Mouse (Mus musculus) limb, embryonic 14.5 days (tissue): ENCODE results near the gene Col4a3bp. TPM values are rescaled to one million over a fixed set of nuclear protein-coding genes. Genes with fewer than 3 reads are reported as not detected.

Source experiments
- ATAC-seq: fragments of 200-750 bp; cut with Nextera tagmentation; 2 replicates; pipeline ENCODE4 v1.8.0; 2017; ENCODE audit warnings: low read depth, moderate number of reproducible peaks, moderate TSS enrichment; ENCODE audit not compliant: low FRiP score
- DNase-seq: peaks from one replicate; pipeline ENCODE4 v3.0.0-alpha.2; 2015; ENCODE audit warnings: low spot score
- H3K27ac ChIP-seq: fragments of 300-500 bp; sonication (generic); replicated peaks from 2 replicates; pipeline ENCODE4 v1.5.1; 2014; ENCODE audit warnings: low read depth, mild to moderate bottlenecking, low read length, moderate library complexity, mixed read lengths
- H3K27me3 ChIP-seq: fragments of 300-500 bp; sonication (generic); 2 replicates; pipeline ENCODE4 v1.6.1; 2014; ENCODE audit warnings: low read length, mixed read lengths; ENCODE audit not compliant: control insufficient read depth, insufficient read depth
- H3K36me3 ChIP-seq: fragments of 300-500 bp; sonication (generic); 2 replicates; pipeline ENCODE4 v1.6.1; 2014; ENCODE audit warnings: mild to moderate bottlenecking, low read length, moderate library complexity, mixed read lengths; ENCODE audit not compliant: control insufficient read depth, insufficient read depth
- H3K4me1 ChIP-seq: fragments of 300-500 bp; sonication (generic); 2 replicates; pipeline ENCODE4 v1.6.1; 2014; ENCODE audit warnings: antibody characterized with exemption, low read length, mixed read lengths; ENCODE audit not compliant: control insufficient read depth, insufficient read depth
- H3K4me2 ChIP-seq: fragments of 300-500 bp; sonication (generic); replicated peaks from 2 replicates; pipeline ENCODE4 v1.6.1; 2014; ENCODE audit warnings: low read depth, mild to moderate bottlenecking, low read length, moderate library complexity; ENCODE audit not compliant: severe bottlenecking
- H3K4me3 ChIP-seq: fragments of 300-500 bp; sonication (generic); replicated peaks from 2 replicates; pipeline ENCODE4 v1.5.1; 2014; ENCODE audit warnings: low read length
- H3K9ac ChIP-seq: fragments of 300-500 bp; sonication (generic); 2 replicates; pipeline ENCODE4 v1.6.1; 2014; ENCODE audit warnings: mild to moderate bottlenecking, low read depth, low read length, moderate library complexity; ENCODE audit not compliant: severe bottlenecking
- H3K9me3 ChIP-seq: fragments of 300-500 bp; sonication (generic); 2 replicates; pipeline ENCODE4 v1.6.1; 2016; ENCODE audit warnings: low read length; ENCODE audit not compliant: control insufficient read depth
- POLR2A ChIP-seq: fragments of 200-500 bp; IDR thresholded peaks from 2 replicates; pipeline ENCODE4 v1.8.0; 2012; ENCODE audit warnings: inconsistent platforms, mild to moderate bottlenecking, moderate library complexity, borderline replicate concordance; ENCODE audit not compliant: insufficient read depth, insufficient read length; ENCODE audit errors: extremely low read depth
- WGBS: fragments of 180-500 bp; shearing (Covaris S2); extraction: QIAGEN DNeasy Blood & Tissue Kit; methylation state at CpG from one replicate; pipeline ENCODE4 v1.1.7; 2014; 5-methylcytosine and 5-hydroxymethylcytosine counted together
- polyA plus RNA-seq, 2 experiments: library from polyadenylated mRNA; depleted of rRNA in 1 of 2; stranded (reverse) in 1 of 2; unstranded in 1 of 2; fragments of >200 nt; fragmentation: Nextera tagmentation in 1 of 2; extraction: Ambion mirVana in 1 of 2; gene quantifications; 2 replicates each; pipeline versions ENCODE4 v1.2.1 to v1.2.3; 2012 to 2014

Col4a3bp gene
- polyA plus RNA-seq, 2 experiments: 10.4 to 19.8 TPM

- DNase-seq (no peak), ATAC-seq (no peak)
- no peak overlapping the region for H3K9ac ChIP-seq
- no peaks in the 10 kb centered on the region for H3K27me3 ChIP-seq
- no peak overlapping the region for H3K4me3 ChIP-seq
- no peaks in the 10 kb centered on the region for H3K36me3 ChIP-seq
- no peak overlapping the region for H3K27ac ChIP-seq
- no peak overlapping the region for H3K4me2 ChIP-seq
- WGBS: 53% methylated on average over 1 of the region's 1 CpGs
- no peak for TF ChIP-seq POLR2A
- no peaks in the 10 kb centered on the region for H3K4me1 ChIP-seq
- H3K9me3 ChIP-seq: no peaks in the 10 kb centered on the region
Measured at GRCm38 (mm10) chr13:96677071-96677470, 134.7 kb downstream of the Col4a3bp start.

GRCm38 (mm10) chr13:96678616-96679015 is 136.2 kb downstream of the Col4a3bp start:
- DNase-seq: no peak
- Histone ChIP-seq H3K27me3 (no peaks in the 10 kb centered on the region), H3K9ac (no peak overlapping the region), H3K4me2 (no peak overlapping the region), H3K9me3 (no peaks in the 10 kb centered on the region), H3K36me3 (no peaks in the 10 kb centered on the region), H3K4me1 (no peaks in the 10 kb centered on the region), H3K27ac (no peak overlapping the region), H3K4me3 (no peak overlapping the region)
- no peak for TF ChIP-seq POLR2A
- ATAC-seq: no peak
- 82% methylated on average over 6 of the region's 6 CpGs for WGBS

- Histone ChIP-seq H3K27me3 (no peaks in the 10 kb centered on the region), H3K4me3 (no peak overlapping the region), H3K9ac (no peak overlapping the region), H3K9me3 (no peaks in the 10 kb centered on the region), H3K4me2 (no peak overlapping the region), H3K27ac (no peak overlapping the region), H3K36me3 (no peaks in the 10 kb centered on the region), H3K4me1 (no peaks in the 10 kb centered on the region)
- no peak for TF ChIP-seq POLR2A
- no peak for DNase-seq
- WGBS: 82% methylated on average over 9 of the region's 9 CpGs
- ATAC-seq: no peak
Measured at GRCm38 (mm10) chr13:96680163-96681087, 138.0 kb downstream of the Col4a3bp start.

- Histone ChIP-seq H3K4me1 (no peaks in the 10 kb centered on the region), H3K36me3 (no peaks in the 10 kb centered on the region), H3K9ac (no peak overlapping the region), H3K27me3 (no peaks in the 10 kb centered on the region), H3K4me3 (no peak overlapping the region), H3K4me2 (no peak overlapping the region), H3K27ac (no peak overlapping the region), H3K9me3 (no peaks in the 10 kb centered on the region)
- ATAC-seq: no peak
- no peak for TF ChIP-seq POLR2A
- DNase-seq: no peak
Measured at GRCm38 (mm10) chr13:96681088-96681620, 138.7 kb downstream of the Col4a3bp start.

DNA sequence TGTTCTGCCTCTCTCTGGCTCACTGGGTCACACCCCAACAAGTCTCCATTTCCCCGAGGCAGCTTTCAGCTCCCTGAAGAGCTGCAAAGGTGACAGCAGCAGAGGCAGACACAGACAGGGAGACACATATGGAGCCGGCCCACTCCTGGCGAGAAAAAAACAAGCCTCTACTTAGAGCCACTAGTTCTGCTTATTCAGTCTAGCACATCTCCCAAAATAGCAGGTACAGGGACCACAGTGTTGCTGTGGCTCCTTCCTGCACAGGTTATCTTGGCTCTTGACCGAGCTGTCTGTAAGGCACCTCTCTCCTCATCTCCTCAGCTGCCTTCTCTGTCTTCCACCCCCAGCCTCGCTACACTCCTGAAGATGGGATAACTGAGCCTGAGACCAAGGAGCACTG is 142.4 kb downstream of the Col4a3bp start:
- ATAC-seq (no peak), DNase-seq (no peak)
- H3K27me3 ChIP-seq: no peaks in the 10 kb centered on the region
- no peak overlapping the region for H3K27ac ChIP-seq
- H3K4me2 ChIP-seq: no peak overlapping the region
- H3K9ac ChIP-seq: no peak overlapping the region
- no peak for TF ChIP-seq POLR2A
- WGBS: 79% methylated on average over 5 of the region's 5 CpGs
- no peaks in the 10 kb centered on the region for H3K36me3 ChIP-seq
- H3K4me1 ChIP-seq: no peaks in the 10 kb centered on the region
- no peaks in the 10 kb centered on the region for H3K9me3 ChIP-seq
- H3K4me3 ChIP-seq: no peak overlapping the region
